In genomic region chr8:9348523-9349135, GRCm38 (mm10) we compare ENCODE assay signal across 9 mouse cellular contexts.
A peak's percentile ranks its signal among the peaks of the same experiment; 100 is the strongest.
DNase-seq lines count a peak whose midpoint lies in the region; ATAC-seq lines count a peak whose summit lies in the region.
"Had no signal": no experiment of that assay in that cellular context is flagged by ENCODE, and none has a peak within 500 bp of the region (broad histone marks: within the 10 kb centered on the region; RNA-seq: fewer than 3 reads in every experiment).

No protein-coding gene starts in this region.

- H3K4me1 ChIP-seq in heart, embryonic 12.5 days (replicated peaks): no peaks in the 10 kb centered on the region
- no peaks in the 10 kb centered on the region for H3K4me1 ChIP-seq in embryonic facial prominence, embryonic 10.5 days
- no peaks in the 10 kb centered on the region for H3K4me1 ChIP-seq in limb, embryonic 10.5 days
- H3K4me1 ChIP-seq in neural tube, embryonic 14.5 days (ENCODE audit: control insufficient read depth, insufficient read depth, low read length): no peaks in the 10 kb centered on the region
- H3K4me1 ChIP-seq: lung, embryonic 15.5 days had no signal

- H3K9ac ChIP-seq in heart, embryonic 12.5 days: no peak overlapping the region
- H3K9ac ChIP-seq in neural tube, embryonic 14.5 days (replicated peaks; ENCODE audit: low read depth, low read length): no peak overlapping the region
- H3K9ac ChIP-seq: lung, embryonic 15.5 days had no signal

- no peak for ATAC-seq in heart, embryonic 12.5 days (ENCODE audit: insufficient number of reproducible peaks, low FRiP score)
- peak; percentile 68; the same call in 1 of the 2 replicates for ATAC-seq in neural tube, embryonic 14.5 days (ENCODE audit: low read depth)

- intact Hi-C loops in heart, postnatal 36 days (cut with DNase I): loop anchor here (5.0 kb wide), 1 partner anchor 589 kb away; no protein-coding TSS in a partner anchor

- no peak overlapping the region for H3K4me2 ChIP-seq in heart, embryonic 12.5 days
- no peak overlapping the region for H3K4me2 ChIP-seq in neural tube, embryonic 14.5 days (ENCODE audit: low read depth, low read length)
- H3K4me2 ChIP-seq: lung, embryonic 15.5 days had no signal

- H3K27ac ChIP-seq in heart, embryonic 12.5 days (ENCODE audit: poor library complexity, severe bottlenecking): no peak overlapping the region
- H3K27ac ChIP-seq in embryonic facial prominence, embryonic 10.5 days (replicated peaks): no peak overlapping the region
- H3K27ac ChIP-seq in limb, embryonic 10.5 days: no peak overlapping the region
- H3K27ac ChIP-seq in neural tube, embryonic 14.5 days (ENCODE audit: low read depth, low read length): no peak overlapping the region
- H3K27ac ChIP-seq: lung, embryonic 15.5 days had no signal

- 48% methylated on average over 7 of the region's 7 CpGs for WGBS in heart, embryonic 12.5 days
- 48% methylated on average over 7 of the region's 7 CpGs for WGBS in embryonic facial prominence, embryonic 10.5 days
- WGBS in limb, embryonic 10.5 days: 57% methylated on average over 7 of the region's 7 CpGs
- WGBS in neural tube, embryonic 14.5 days: 48% methylated on average over 7 of the region's 7 CpGs

- H3K27me3 ChIP-seq in heart, embryonic 12.5 days (replicated peaks): no peaks in the 10 kb centered on the region
- H3K27me3 ChIP-seq in embryonic facial prominence, embryonic 10.5 days (replicated peaks; ENCODE audit: low read depth, poor library complexity, severe bottlenecking): no peaks in the 10 kb centered on the region
- H3K27me3 ChIP-seq in limb, embryonic 10.5 days (ENCODE audit: low read depth, poor library complexity, severe bottlenecking): no peaks in the 10 kb centered on the region
- H3K27me3 ChIP-seq in neural tube, embryonic 14.5 days (ENCODE audit: control insufficient read depth, insufficient read depth, low read length): no peaks in the 10 kb centered on the region
- H3K27me3 ChIP-seq: lung, embryonic 15.5 days had no signal

- H3K36me3 ChIP-seq in heart, embryonic 12.5 days: no peaks in the 10 kb centered on the region
- no peaks in the 10 kb centered on the region for H3K36me3 ChIP-seq in embryonic facial prominence, embryonic 10.5 days (replicated peaks)
- H3K36me3 ChIP-seq in limb, embryonic 10.5 days: no peaks in the 10 kb centered on the region
- H3K36me3 ChIP-seq in neural tube, embryonic 14.5 days (ENCODE audit: control insufficient read depth, insufficient read depth, low read length): no peaks in the 10 kb centered on the region
- H3K36me3 ChIP-seq: lung, embryonic 15.5 days had no signal

- DNase-seq in heart, postnatal 36 days: peak; percentile 4 to 9
- DNase-seq in A20 (ENCODE audit: low read depth, low spot score): peak; percentile 1
- DNase-seq in adrenal gland, postnatal 14 days: peak; percentile 63
- DNase-seq in embryonic facial prominence, embryonic 10.5 days (ENCODE audit: low spot score): peak; percentile 68
- DNase-seq in limb, embryonic 10.5 days (ENCODE audit: low spot score): peak; percentile 73
- no peak for DNase-seq in frontal cortex, postnatal 14 days (ENCODE audit: low spot score in 2 of 2)

- no peaks in the 10 kb centered on the region for H3K9me3 ChIP-seq in heart, embryonic 12.5 days (replicated peaks)
- no peaks in the 10 kb centered on the region for H3K9me3 ChIP-seq in embryonic facial prominence, embryonic 10.5 days
- no peaks in the 10 kb centered on the region for H3K9me3 ChIP-seq in limb, embryonic 10.5 days (replicated peaks)
- no peaks in the 10 kb centered on the region for H3K9me3 ChIP-seq in neural tube, embryonic 14.5 days (ENCODE audit: control insufficient read depth, low read length)
- H3K9me3 ChIP-seq: lung, embryonic 15.5 days had no signal

- no peak overlapping the region for H3K4me3 ChIP-seq in heart, embryonic 12.5 days
- H3K4me3 ChIP-seq in embryonic facial prominence, embryonic 10.5 days: no peak overlapping the region
- no peak overlapping the region for H3K4me3 ChIP-seq in limb, embryonic 10.5 days
- no peak overlapping the region for H3K4me3 ChIP-seq in neural tube, embryonic 14.5 days (ENCODE audit: low read depth, low read length)
- H3K4me3 ChIP-seq: lung, embryonic 15.5 days had no signal

Comparison
In these comparisons a context has a peak if more than half of its experiments do, and no peak if none do; other contexts are left out.
1. DNase-seq: peak in heart, postnatal 36 days (2 of 2), A20 (single experiment), adrenal gland, postnatal 14 days (single experiment), embryonic facial prominence, embryonic 10.5 days (single experiment) and limb, embryonic 10.5 days (single experiment); none in frontal cortex, postnatal 14 days (0 of 2).